Mouse (Mus musculus) spleen, adult 2 months (tissue): Measurements from ENCODE around the gene Ier5l.

Source experiments
- CTCF ChIP-seq: fragments of 200-500 bp; IDR thresholded peaks from 2 replicates; pipeline ENCODE4 v1.5.1; 2011; ENCODE audit warnings: mild to moderate bottlenecking, inconsistent platforms; ENCODE audit not compliant: insufficient read depth, insufficient read length, insufficient replicate concordance; ENCODE audit errors: extremely low read depth
- POLR2A ChIP-seq: fragments of 200-500 bp; IDR thresholded peaks from 2 replicates; pipeline ENCODE4 v1.6.1; 2011; ENCODE audit warnings: low read depth, low read length, inconsistent platforms

DNA sequence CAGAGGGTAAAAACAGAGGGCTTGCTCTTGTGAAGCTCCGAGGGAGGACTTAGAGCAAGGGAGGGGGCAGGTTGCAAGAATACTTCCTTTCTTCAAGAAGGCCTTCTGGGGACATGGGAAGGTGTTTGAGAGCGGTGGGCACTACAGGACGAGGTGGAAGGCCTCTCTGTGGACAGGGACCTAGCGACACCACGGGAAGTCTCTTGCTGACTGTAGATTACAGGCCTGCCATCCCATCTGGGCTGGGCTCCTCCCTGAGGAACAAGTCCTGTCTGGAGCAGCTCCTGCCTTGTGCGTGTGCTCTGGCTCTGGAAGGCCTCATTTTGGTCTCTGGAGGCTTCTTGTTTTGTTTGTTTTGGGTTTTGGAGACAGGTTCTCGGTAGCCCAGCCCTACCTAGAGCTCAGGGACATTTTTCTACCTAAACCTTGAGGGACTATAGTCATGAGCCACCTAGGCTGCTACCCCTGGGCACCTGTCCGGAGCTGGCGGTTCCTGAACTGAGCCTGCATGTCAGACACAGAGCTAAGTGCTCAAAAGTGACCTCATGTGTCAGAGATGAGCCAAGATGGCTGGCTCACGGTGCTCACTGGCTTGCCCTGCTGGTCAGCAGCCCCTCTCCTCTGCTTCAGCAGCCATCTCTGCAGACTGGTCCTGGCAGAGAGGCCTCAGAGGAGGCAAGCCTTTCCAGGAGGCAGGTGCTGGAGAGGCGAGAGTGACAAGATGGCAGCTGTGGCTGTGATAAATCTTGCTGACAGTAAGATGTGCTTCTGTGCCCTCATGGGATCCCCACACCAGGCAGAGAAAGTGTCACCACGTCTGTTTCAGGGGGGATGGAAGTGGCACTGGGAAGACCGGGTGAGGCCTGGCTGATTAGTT lies 17.7 kb downstream of the Ier5l start:
- TF ChIP-seq CTCF (no peak), POLR2A (no peak)
